Mouse (Mus musculus) cortical plate, adult 2 months (tissue): Measurements from ENCODE around the gene Fscn2. TPM values are rescaled to one million over a fixed set of nuclear protein-coding genes. Genes with fewer than 3 reads are reported as not detected.
"Not testable (repeated sequence)": the region's sequence is repeated elsewhere in the genome, so short reads cannot be mapped to it uniquely, and the experiment has no call there.

Experiments used
- H3K27ac ChIP-seq: fragments of 200-500 bp; 2 replicates; pipeline ENCODE4 v1.5.1; 2012; ENCODE audit warnings: low read length, control low read depth, inconsistent platforms; ENCODE audit not compliant: insufficient read depth
- H3K4me1 ChIP-seq: fragments of 200-500 bp; 2 replicates; pipeline ENCODE4 v1.6.1; 2011; ENCODE audit warnings: low read length; ENCODE audit not compliant: control insufficient read depth, insufficient read depth
- H3K4me3 ChIP-seq: fragments of 200-500 bp; 2 replicates; pipeline ENCODE4 v1.5.1; 2011; ENCODE audit warnings: mild to moderate bottlenecking, low read length, control low read depth; ENCODE audit not compliant: insufficient read depth
- CTCF ChIP-seq: fragments of 200-500 bp; IDR thresholded peaks from 2 replicates; pipeline ENCODE4 v1.5.1; 2011; ENCODE audit warnings: mild to moderate bottlenecking, control low read depth, low read length; ENCODE audit not compliant: insufficient read depth; ENCODE audit errors: extremely low read depth
- POLR2A ChIP-seq: fragments of 200-500 bp; IDR thresholded peaks from 2 replicates; pipeline ENCODE4 v1.6.1; 2011; ENCODE audit warnings: mild to moderate bottlenecking, low read length, control low read depth; ENCODE audit not compliant: insufficient read depth; ENCODE audit errors: extremely low read depth
- polyA plus RNA-seq: library from polyadenylated mRNA; depleted of rRNA; stranded (reverse); fragments of >200 nt; gene quantifications from 2 replicates; pipeline ENCODE4 v1.2.3, GENCODE M21; 2012; rRNA removed

Gene Fscn2
- polyA plus RNA-seq, 1 experiment = 0.67 TPM

GRCm38 (mm10) chr11:120387157-120387556 lies 25.8 kb downstream of the Fscn2 start:
- no peak overlapping the region for H3K4me3 ChIP-seq
- no peak for TF ChIP-seq CTCF
- TF ChIP-seq POLR2A = no peak
- H3K27ac ChIP-seq = no peak overlapping the region
- peaks cover 2% of the 10 kb centered on the region; the same call in 1 of the 2 replicates for H3K4me1 ChIP-seq

GRCm38 (mm10) chr11:120388580-120388979 lies 27.2 kb downstream of the Fscn2 start:
- peaks cover 3% of the 10 kb centered on the region for H3K4me1 ChIP-seq
- no peak for TF ChIP-seq CTCF
- no peak for TF ChIP-seq POLR2A
- no peak overlapping the region for H3K27ac ChIP-seq
- no peak overlapping the region for H3K4me3 ChIP-seq

GRCm38 (mm10) chr11:120395661-120396060 lies 34.3 kb downstream of the Fscn2 start:
- no peak overlapping the region for H3K27ac ChIP-seq
- TF ChIP-seq CTCF = no peak
- TF ChIP-seq POLR2A = no peak
- H3K4me1 ChIP-seq = peaks cover 5% of the 10 kb centered on the region
- H3K4me3 ChIP-seq = no peak overlapping the region

DNA sequence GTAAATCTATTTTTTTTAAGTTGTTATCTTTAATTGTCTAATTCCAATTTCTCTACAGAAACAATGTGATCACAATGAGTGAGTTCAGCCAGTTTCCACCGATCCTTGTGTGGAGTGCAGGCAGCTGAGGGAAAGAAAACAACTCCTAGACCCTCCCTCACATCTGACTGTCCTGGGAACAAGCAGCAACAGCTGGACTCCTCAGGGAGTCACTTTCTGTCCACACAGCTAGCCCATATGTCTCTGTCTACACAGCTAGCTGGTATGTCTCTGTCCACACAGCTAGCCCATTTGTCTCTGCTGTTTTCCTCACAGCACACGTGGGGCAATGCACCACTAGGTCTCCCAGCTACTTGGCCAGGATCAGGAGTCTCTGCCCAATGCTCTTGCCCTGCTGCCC lies 36.3 kb downstream of the Fscn2 start:
- H3K27ac ChIP-seq = no peak overlapping the region
- TF ChIP-seq POLR2A = no peak
- no peak for TF ChIP-seq CTCF
- peaks cover 2% of the 10 kb centered on the region for H3K4me1 ChIP-seq
- H3K4me3 ChIP-seq = no peak overlapping the region

GRCm38 (mm10) chr11:120399319-120399718 lies 38.0 kb downstream of the Fscn2 start:
- Histone ChIP-seq H3K4me3 (no peak overlapping the region), H3K27ac (no peak overlapping the region), H3K4me1 (peaks cover 2% of the 10 kb centered on the region; the same call in 1 of the 2 replicates)
- TF ChIP-seq CTCF = no peak
- no peak for TF ChIP-seq POLR2A

- TF ChIP-seq CTCF (no peak), POLR2A (no peak)
- no peak overlapping the region for H3K27ac ChIP-seq
- no peaks in the 10 kb centered on the region for H3K4me1 ChIP-seq
- H3K4me3 ChIP-seq = no peak overlapping the region
Measured at GRCm38 (mm10) chr11:120404814-120405213, 43.5 kb downstream of the Fscn2 start.

DNA sequence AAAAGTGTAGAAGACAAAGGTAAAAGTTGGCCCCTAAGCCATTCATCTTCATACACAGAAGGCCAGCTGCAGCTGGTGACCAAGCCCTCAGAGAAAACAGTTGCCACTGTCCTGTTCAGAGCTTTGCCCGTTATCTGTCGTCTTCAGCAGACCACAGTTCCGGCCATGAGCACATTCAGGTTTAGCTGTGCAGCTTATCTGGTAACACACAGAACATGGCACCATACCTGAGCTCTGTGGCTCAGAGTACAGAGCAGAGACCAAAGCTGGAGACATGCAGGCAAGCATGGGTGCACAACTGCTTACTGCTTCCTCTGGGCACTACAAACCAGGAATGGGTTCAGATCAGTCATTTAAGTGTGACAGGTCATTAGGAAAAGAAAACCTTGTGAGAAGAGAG lies 44.5 kb downstream of the Fscn2 start:
- Histone ChIP-seq H3K27ac (no peak overlapping the region), H3K4me3 (no peak overlapping the region), H3K4me1 (no peaks in the 10 kb centered on the region)
- TF ChIP-seq POLR2A (no peak), CTCF (no peak)

DNA sequence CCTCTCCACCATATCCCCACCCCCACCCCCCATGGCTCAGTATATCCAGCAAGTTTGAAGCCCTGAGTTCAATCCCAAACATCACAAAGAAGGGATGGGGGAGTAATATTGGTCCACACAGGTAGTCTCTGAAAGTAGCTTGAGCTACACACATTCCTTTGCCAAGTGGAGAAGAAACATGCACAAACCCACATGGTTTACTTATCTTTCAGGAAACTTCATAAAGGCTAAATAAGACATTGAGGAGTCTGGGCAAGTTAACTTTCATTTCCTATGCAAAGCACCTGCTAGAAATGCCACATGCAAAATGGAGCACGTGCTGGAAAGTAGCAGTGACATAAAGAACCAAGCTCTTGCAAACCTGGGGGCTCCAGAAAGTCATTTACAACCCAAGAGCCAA lies 45.1 kb downstream of the Fscn2 start:
- no peak overlapping the region for H3K27ac ChIP-seq
- no peaks in the 10 kb centered on the region for H3K4me1 ChIP-seq
- no peak for TF ChIP-seq POLR2A
- no peak for TF ChIP-seq CTCF
- no peak overlapping the region for H3K4me3 ChIP-seq

GRCm38 (mm10) chr11:120413621-120414020 lies 52.3 kb downstream of the Fscn2 start:
- H3K27ac ChIP-seq, H3K4me3 ChIP-seq, H3K4me1 ChIP-seq: not testable (repeated sequence)

Other genes with a start within 250 kb of the Fscn2 start
- gene Slc38a10, start 210.2 kb upstream of the Fscn2 start, polyA plus RNA-seq = 57.7 and 60.3 TPM in 2 replicates
- 10.1 and 10.2 TPM in 2 replicates for gene Bahcc1, start 128.6 kb upstream of the Fscn2 start, polyA plus RNA-seq
- 1,064 and 1,106 TPM in 2 replicates for gene Actg1, start 13.0 kb upstream of the Fscn2 start, polyA plus RNA-seq
- gene Faap100, start 17.2 kb downstream of the Fscn2 start, polyA plus RNA-seq = 22.8 and 23.9 TPM in 2 replicates
- gene Nploc4, start 76.2 kb downstream of the Fscn2 start, polyA plus RNA-seq = 62.0 and 62.7 TPM in 2 replicates
- 0.15 TPM in 1 of 2 replicates, not detected in the other for gene Tspan10, start 81.1 kb downstream of the Fscn2 start, polyA plus RNA-seq
- gene Pde6g, start 92.0 kb downstream of the Fscn2 start, polyA plus RNA-seq = 0.59 and 0.81 TPM in 2 replicates
- gene Oxld1, start 96.5 kb downstream of the Fscn2 start, polyA plus RNA-seq = 15.0 and 17.4 TPM in 2 replicates
- gene Ccdc137, start 96.6 kb downstream of the Fscn2 start, polyA plus RNA-seq = 27.6 and 28.5 TPM in 2 replicates
- 46.0 and 46.2 TPM in 2 replicates for gene Arl16, start 106.1 kb downstream of the Fscn2 start, polyA plus RNA-seq
- gene Mrpl12, start 123.1 kb downstream of the Fscn2 start, polyA plus RNA-seq = 96.3 and 96.6 TPM in 2 replicates
- 29.0 and 30.0 TPM in 2 replicates for gene Slc25a10, start 130.3 kb downstream of the Fscn2 start, polyA plus RNA-seq
- gene Gcgr, start 169.2 kb downstream of the Fscn2 start, polyA plus RNA-seq = 0.13 TPM in 2 replicates
- 158 and 160 TPM in 2 replicates for gene Mcrip1, start 188.2 kb downstream of the Fscn2 start, polyA plus RNA-seq
- gene Ppp1r27, start 189.6 kb downstream of the Fscn2 start, polyA plus RNA-seq = not detected in 2 replicates
- 88.9 and 91.2 TPM in 2 replicates for gene P4hb, start 211.7 kb downstream of the Fscn2 start, polyA plus RNA-seq
- gene Arhgdia, start 220.1 kb downstream of the Fscn2 start, polyA plus RNA-seq = 416 and 442 TPM in 2 replicates
- gene Alyref, start 236.8 kb downstream of the Fscn2 start, polyA plus RNA-seq = 42.1 and 46.9 TPM in 2 replicates
- 148 and 161 TPM in 2 replicates for gene Anapc11, start 236.9 kb downstream of the Fscn2 start, polyA plus RNA-seq
- 0.58 and 1.1 TPM in 2 replicates for gene Npb, start 246.9 kb downstream of the Fscn2 start, polyA plus RNA-seq